Mouse (Mus musculus): ENCODE measurements around the gene Kcnj3.

Kcnj3 gene

GRCm38 (mm10) chr2:55503390-55504176 is 67.8 kb downstream of the Kcnj3 start:
- no peak for DNase-seq (ENCODE audit: extremely low read depth, low read depth, low spot score)

DNA sequence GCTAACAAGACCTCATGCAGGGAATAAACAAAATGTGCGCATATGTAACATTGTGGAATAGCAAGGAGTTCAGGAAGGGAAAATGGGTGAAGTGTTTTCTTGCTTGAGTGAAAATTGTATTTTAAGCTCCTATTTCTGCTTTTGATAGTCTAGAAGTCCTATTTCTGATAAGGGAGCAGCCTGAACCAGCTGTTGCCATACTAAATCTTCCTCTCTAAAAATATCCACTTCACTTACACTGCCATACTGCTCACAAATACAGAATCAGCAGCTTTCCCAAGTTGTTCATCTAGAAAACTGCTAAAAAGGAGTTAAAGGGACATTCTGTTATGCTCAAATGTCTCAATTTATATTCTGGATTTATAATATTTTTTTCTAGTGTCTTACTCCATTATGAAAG is 69.9 kb downstream of the Kcnj3 start:
- no peak for DNase-seq (ENCODE audit: extremely low read depth, low read depth, low spot score)

- DNase-seq (ENCODE audit: extremely low read depth, low read depth, low spot score): no peak
These were observed 81.5 kb downstream of the Kcnj3 start for GRCm38 (mm10) chr2:55517297-55517696.

DNA sequence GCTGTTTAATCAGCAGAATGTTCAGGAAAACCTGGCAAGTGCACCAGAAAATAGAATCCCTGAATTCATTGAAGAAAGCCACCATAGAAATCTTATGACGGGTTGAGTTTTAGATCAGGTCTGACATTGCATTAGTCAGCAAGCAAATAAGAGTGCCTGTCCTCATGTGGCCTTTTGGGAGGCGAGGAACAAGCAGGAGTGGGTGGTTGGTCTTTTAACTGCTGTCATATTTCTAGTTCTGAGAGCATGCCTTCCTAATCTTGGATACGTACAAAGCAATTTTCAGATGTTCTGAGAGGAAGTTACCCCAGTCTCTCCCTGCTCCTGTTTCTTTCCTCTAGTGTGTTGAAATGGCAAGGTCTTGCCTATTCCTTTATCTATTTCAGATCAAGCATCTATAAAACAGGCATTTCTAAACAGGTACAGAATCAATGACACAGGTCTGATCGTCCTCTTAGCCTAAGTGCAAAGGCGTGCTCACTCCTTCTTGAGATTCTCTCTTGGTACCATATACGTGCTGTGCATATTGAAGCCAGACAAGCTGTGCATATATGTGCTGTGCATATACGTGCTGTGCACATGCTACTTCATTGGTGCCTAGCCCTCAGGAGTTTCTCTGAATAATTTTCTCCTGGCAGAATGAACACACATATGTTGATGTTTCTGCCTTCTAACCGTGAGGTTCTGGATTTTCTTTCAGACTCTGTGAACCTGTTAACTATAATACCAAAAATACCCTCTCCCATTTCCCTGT is 97.1 kb downstream of the Kcnj3 start:
- no peak for DNase-seq (ENCODE audit: extremely low read depth, low read depth, low spot score)

DNA sequence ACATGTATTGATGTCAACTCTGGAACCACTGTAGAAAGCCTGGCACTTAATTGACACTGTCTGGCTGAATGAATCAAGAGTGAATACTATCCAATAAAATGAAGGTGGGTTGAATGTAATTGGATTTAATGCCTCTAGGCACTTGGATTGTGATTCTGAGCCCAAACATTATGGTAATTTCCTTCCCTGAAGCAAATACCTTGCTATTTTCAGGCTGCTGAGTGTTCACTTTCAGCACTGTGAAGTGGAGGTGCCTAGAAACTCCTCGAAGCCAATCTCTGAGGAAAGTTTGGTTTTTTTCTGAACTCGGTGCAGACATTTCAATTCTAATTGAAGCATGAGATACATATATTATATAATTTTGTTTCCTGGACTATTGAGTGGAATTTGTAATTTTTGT is 99.2 kb downstream of the Kcnj3 start:
- no peak for DNase-seq (ENCODE audit: extremely low read depth, low read depth, low spot score)

DNA sequence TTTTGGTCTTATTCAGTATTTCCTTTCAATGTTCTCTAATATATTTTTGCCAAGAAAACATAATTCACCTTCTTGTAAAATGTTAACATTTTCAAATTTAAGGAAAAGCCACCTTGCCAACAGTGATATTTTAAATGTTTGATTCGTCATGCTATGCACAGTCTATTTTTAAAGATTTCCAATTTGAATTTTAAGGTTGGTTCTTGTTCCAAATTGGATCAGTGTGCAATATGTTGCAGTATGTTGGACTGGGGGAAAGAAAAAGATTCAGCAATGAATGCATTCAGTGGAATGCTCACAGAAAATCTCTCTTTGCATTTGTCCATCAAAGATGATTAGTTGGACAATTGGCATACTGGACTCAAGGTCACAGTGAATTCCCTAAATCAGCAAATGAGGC is 99.7 kb downstream of the Kcnj3 start:
- no peak for DNase-seq (ENCODE audit: extremely low read depth, low read depth, low spot score)

DNA sequence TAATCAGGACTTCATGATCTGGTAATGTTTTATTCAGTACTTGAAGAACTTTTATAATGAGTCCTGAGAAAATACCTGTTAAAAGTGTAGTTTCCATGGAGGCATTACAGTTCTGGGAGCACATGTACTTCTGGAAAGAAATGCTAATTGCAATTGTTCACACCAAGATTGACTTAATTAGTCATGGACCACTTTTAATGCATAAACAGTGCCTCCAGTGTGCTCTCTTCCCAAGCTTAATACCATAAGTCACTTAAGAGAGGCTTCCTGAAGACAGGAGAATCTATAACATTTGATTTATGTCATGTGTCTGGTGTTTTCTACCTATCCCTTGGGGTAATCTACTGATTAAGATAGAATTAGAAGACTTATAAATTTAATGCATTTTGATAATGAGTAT is 111.8 kb downstream of the Kcnj3 start:
- no peak for DNase-seq (ENCODE audit: extremely low read depth, low read depth, low spot score)

- no peak for DNase-seq (ENCODE audit: extremely low read depth, low read depth, low spot score)
These were observed 122.7 kb downstream of the Kcnj3 start for GRCm38 (mm10) chr2:55558368-55558985.

DNA sequence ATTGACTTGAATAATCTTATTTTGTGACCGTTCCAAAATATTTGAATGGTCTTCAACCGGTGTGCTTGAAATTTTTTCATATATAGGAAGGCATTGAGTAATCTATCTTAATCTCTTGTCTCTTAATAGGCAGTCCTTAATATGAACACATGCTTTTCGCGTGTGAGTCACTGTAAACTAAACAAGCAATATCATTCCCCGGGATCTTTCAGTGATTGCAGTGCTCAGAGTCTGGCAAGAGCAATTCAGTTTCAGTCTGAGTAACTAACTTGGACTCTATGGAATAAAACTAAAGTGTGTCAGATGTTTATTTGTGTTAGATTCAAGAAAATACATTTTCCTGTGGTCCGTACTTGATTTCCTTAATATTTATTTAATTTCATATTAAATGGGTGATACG is 133.5 kb downstream of the Kcnj3 start:
- DNase-seq (ENCODE audit: extremely low read depth, low read depth, low spot score): no peak

- DNase-seq (ENCODE audit: extremely low read depth, low read depth, low spot score): no peak
These were observed 135.7 kb downstream of the Kcnj3 start for GRCm38 (mm10) chr2:55571425-55571824.

GRCm38 (mm10) chr2:55580286-55580685 is 144.5 kb downstream of the Kcnj3 start:
- no peak for DNase-seq (ENCODE audit: extremely low read depth, low read depth, low spot score)

DNA sequence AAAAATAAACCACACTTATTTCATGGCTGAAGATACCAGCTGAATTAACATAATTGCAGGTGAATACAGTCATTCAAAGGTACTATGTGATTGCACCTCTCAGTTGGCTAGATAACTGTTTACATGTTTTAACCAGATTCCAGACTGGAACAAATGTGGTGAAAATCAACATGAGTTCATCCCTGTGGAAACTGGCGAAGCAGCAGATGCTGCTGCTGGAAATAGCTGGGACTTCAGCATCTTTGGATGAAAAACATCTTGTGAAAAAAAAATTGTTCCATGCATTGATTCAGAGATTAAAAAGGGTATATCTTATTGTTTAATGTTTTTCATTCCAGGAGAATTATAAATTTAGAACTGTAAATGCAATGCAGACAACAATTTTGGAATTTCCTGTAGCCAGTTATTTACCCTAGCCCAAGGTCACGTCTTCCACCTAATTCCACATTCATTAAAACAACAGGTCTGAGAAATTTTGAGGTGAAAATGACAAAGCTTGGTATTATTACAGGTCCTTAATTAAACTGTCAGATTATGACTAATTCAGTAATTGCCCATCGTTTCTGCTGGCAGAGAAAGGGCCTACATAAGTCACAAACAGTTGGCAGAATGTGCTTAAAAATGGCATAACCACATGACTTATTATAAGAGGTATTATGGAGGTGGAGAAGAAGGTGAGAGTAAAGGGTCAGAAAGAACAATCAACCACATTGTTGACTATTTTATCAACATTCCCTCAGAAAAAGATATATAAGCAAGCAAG is 155.6 kb downstream of the Kcnj3 start:
- DNase-seq (ENCODE audit: extremely low read depth, low read depth, low spot score): no peak
